In the genomic region with DNA sequence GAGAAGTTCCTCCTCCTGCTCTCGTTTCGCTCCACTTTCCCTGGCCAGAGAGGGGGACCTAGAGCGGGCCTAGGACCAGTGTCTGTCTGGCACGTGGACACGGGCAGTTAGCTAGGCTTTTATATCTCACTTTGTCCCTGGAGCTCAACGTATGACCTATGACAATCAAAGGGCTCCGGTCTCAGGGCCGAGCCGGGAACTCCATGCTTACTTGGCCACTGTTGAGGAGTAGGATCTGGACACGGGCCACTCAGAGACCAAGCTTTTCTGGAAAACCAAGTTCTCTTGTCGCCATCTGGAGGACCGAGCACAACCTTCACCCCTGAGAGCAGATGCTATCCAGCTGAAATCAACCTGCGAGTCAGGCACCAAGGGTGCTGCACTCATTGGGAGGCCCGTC, we compare ENCODE assay signal across 9 mouse cellular contexts. TPM values are rescaled to one million over a fixed set of nuclear protein-coding genes. Genes with fewer than 3 reads are reported as not detected.
DNase-seq lines count a peak whose midpoint lies in the region; ATAC-seq lines count a peak whose summit lies in the region.
"Had no signal": no experiment of that assay in that cellular context is flagged by ENCODE, and none has a peak within 500 bp of the region (broad histone marks: within the 10 kb centered on the region; RNA-seq: fewer than 3 reads in every experiment).

No protein-coding gene starts in this region.

- intact Hi-C loops in heart, postnatal 36 days (cut with DNase I), result loop anchor here (1.0 to 2.0 kb wide), 6 partner anchors 56 to 258 kb away; a partner anchor contains a TSS

- H3K27ac ChIP-seq in forebrain, embryonic 14.5 days (ENCODE audit: low read depth, low read length), result no peak overlapping the region
- H3K27ac ChIP-seq in limb, embryonic 10.5 days, result peak overlapping the region; percentile 26; the same call in 1 of the 2 replicates
- H3K27ac ChIP-seq in midbrain, embryonic 12.5 days (replicated peaks), result no peak overlapping the region

- DNase-seq in adrenal gland, adult (ENCODE audit: inconsistent age in 2 of 2, low spot score in 1 of 2), result peak; percentile 80 to 88
- no peak for DNase-seq in adrenal gland, postnatal 4 days (ENCODE audit: low spot score in 2 of 2)
- DNase-seq in forebrain, embryonic 14.5 days (ENCODE audit: low spot score), result peak; percentile 51
- DNase-seq in heart, postnatal 36 days, result peak; percentile 46 to 63
- peak; percentile 54 for DNase-seq in limb, embryonic 10.5 days (ENCODE audit: low spot score)
- DNase-seq in testis, postnatal 14 days (ENCODE audit: low spot score), result peak; percentile 70

- WGBS in forebrain, embryonic 14.5 days, result 13% methylated on average over 14 of the region's 14 CpGs
- 6% methylated on average over 14 of the region's 14 CpGs for WGBS in limb, embryonic 10.5 days
- WGBS in midbrain, embryonic 12.5 days, result 10% methylated on average over 14 of the region's 14 CpGs

- peak; percentile 11; the same call in 1 of the 2 replicates for ATAC-seq in cerebellum, adult (ENCODE audit: insufficient number of reproducible peaks, low FRiP score, low TSS enrichment)
- peak; percentile 9; the same call in 1 of the 2 replicates for ATAC-seq in forebrain, embryonic 14.5 days
- 0 out of 2 replicates have a peak, but pooled peaks have one; percentile 5 for ATAC-seq in midbrain, embryonic 12.5 days (ENCODE audit: low FRiP score, low read depth)

- peak overlapping the region; percentile 59; the same call in 1 of the 2 replicates for H3K9ac ChIP-seq in forebrain, embryonic 14.5 days (ENCODE audit: low read length)
- 0 out of 2 replicates have a peak overlapping the region, but pooled peaks have one; percentile 60 for H3K9ac ChIP-seq in midbrain, embryonic 12.5 days (replicated peaks)

- peaks cover 15% of the 10 kb centered on the region for H3K4me1 ChIP-seq in forebrain, embryonic 14.5 days (ENCODE audit: control insufficient read depth, insufficient read depth, low read length)
- peaks cover 39% of the 10 kb centered on the region for H3K4me1 ChIP-seq in limb, embryonic 10.5 days
- peaks cover 31% of the 10 kb centered on the region for H3K4me1 ChIP-seq in midbrain, embryonic 12.5 days

- H3K4me3 ChIP-seq in forebrain, embryonic 14.5 days (ENCODE audit: low read depth, low read length), result peak overlapping the region; percentile 35
- peak overlapping the region; percentile 56 for H3K4me3 ChIP-seq in limb, embryonic 10.5 days
- peak overlapping the region; percentile 43 for H3K4me3 ChIP-seq in midbrain, embryonic 12.5 days

- no peaks in the 10 kb centered on the region for H3K27me3 ChIP-seq in forebrain, embryonic 14.5 days (replicated peaks; ENCODE audit: control insufficient read depth, insufficient read depth, low read length)
- H3K27me3 ChIP-seq in limb, embryonic 10.5 days (ENCODE audit: low read depth, poor library complexity, severe bottlenecking), result peaks cover 6% of the 10 kb centered on the region
- H3K27me3 ChIP-seq in midbrain, embryonic 12.5 days, result peaks cover 3% of the 10 kb centered on the region; the same call in 1 of the 2 replicates

- H3K36me3 ChIP-seq in forebrain, embryonic 14.5 days (ENCODE audit: control insufficient read depth, insufficient read depth, low read length), result no peaks in the 10 kb centered on the region
- peaks cover 21% of the 10 kb centered on the region for H3K36me3 ChIP-seq in limb, embryonic 10.5 days
- H3K36me3 ChIP-seq in midbrain, embryonic 12.5 days, result no peaks in the 10 kb centered on the region

- no peaks in the 10 kb centered on the region for H3K9me3 ChIP-seq in forebrain, embryonic 14.5 days (replicated peaks; ENCODE audit: control insufficient read depth, low read length)
- H3K9me3 ChIP-seq in limb, embryonic 10.5 days (replicated peaks), result no peaks in the 10 kb centered on the region
- no peaks in the 10 kb centered on the region for H3K9me3 ChIP-seq in midbrain, embryonic 12.5 days

- peak overlapping the region; percentile 94 for H3K4me2 ChIP-seq in forebrain, embryonic 14.5 days (ENCODE audit: low read length)
- peak overlapping the region; percentile 84 for H3K4me2 ChIP-seq in midbrain, embryonic 12.5 days (replicated peaks)

RNA-seq across cellular contexts. Expression of a gene that starts 6.1 kb away (rescaled TPM):
- total RNA-seq in adrenal gland, postnatal 4 days (2021), result 10 to 100 TPM; 25.8 to 27.0 TPM
- 62.9 and 68.8 TPM in 2 replicates for polyA plus RNA-seq in forebrain, embryonic 14.5 days (2014; fragmentation: Nextera tagmentation; extraction: Ambion mirVana)
- total RNA-seq in heart, postnatal 36 days (2021), result 1 to 10 TPM; 3.0 to 3.2 TPM
- 53.3 and 57.5 TPM in 2 replicates for polyA plus RNA-seq in limb, embryonic 10.5 days (2016; fragmentation: Nextera tagmentation; extraction: Ambion mirVana)
- polyA plus RNA-seq in midbrain, embryonic 12.5 days (2016; fragmentation: Nextera tagmentation; extraction: Ambion mirVana), result 71.2 and 76.3 TPM in 2 replicates
- total RNA-seq: hematopoietic stem cell, adult 5-6 weeks had no signal

RNA-seq across cellular contexts. Expression of a gene that starts 44.4 kb away (rescaled TPM):
- total RNA-seq in adrenal gland, postnatal 4 days (2021), result 1 to 10 TPM in 1 of 2 experiments, under 1 TPM in 1; 0.81 to 1.1 TPM
- 0.17 and 0.30 TPM in 2 replicates for polyA plus RNA-seq in forebrain, embryonic 14.5 days (2014; fragmentation: Nextera tagmentation; extraction: Ambion mirVana)
- total RNA-seq in heart, postnatal 36 days (2021), result 1 to 10 TPM; 2.9 to 3.7 TPM
- 0.28 and 0.39 TPM in 2 replicates for polyA plus RNA-seq in limb, embryonic 10.5 days (2016; fragmentation: Nextera tagmentation; extraction: Ambion mirVana)
- 0.60 and 0.85 TPM in 2 replicates for polyA plus RNA-seq in midbrain, embryonic 12.5 days (2016; fragmentation: Nextera tagmentation; extraction: Ambion mirVana)
- total RNA-seq: hematopoietic stem cell, adult 5-6 weeks had no signal

RNA-seq across cellular contexts. Expression of a gene that starts 55.4 kb away (rescaled TPM):
- 100 to 1,000 TPM; 175 to 176 TPM for total RNA-seq in adrenal gland, postnatal 4 days (2021)
- polyA plus RNA-seq in forebrain, embryonic 14.5 days (2014; fragmentation: Nextera tagmentation; extraction: Ambion mirVana), result 148 and 156 TPM in 2 replicates
- 100 to 1,000 TPM; 366 to 397 TPM for total RNA-seq in heart, postnatal 36 days (2021)
- 201 and 243 TPM in 2 replicates for polyA plus RNA-seq in limb, embryonic 10.5 days (2016; fragmentation: Nextera tagmentation; extraction: Ambion mirVana)
- polyA plus RNA-seq in midbrain, embryonic 12.5 days (2016; fragmentation: Nextera tagmentation; extraction: Ambion mirVana), result 162 and 170 TPM in 2 replicates

Comparison
In these comparisons a context has a peak if more than half of its experiments do, and no peak if none do; other contexts are left out.
1. DNase-seq: peak in adrenal gland, adult (2 of 2), forebrain, embryonic 14.5 days (single experiment), heart, postnatal 36 days (2 of 2), limb, embryonic 10.5 days (single experiment) and testis, postnatal 14 days (single experiment); none in adrenal gland, postnatal 4 days (0 of 2).
2. Peak in every context shown above with its lines, with median percentiles within 50 percentile points of each other: ATAC-seq and H3K4me3 ChIP-seq.